Comparison of ENCODE assay signal across 25 mouse cellular contexts in the genomic region with DNA sequence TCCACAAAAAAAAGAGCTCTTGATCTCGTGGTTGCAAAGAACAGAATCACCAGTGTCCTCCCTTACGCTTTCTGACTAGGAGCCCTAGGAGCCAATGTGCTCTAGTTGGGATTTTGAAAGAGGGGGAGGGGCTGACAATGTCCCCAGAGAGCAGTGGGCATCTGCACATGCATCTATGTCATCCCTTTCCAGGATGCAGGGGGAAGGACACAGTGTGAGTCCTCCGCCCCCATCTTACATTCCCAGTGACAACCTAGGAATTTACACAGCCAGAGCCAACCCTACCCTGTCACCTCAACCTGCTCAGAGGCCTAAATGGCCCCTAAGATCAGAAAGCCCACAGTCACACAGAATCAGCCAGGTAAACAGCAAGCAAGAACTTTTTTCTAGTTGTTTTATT. TPM values are rescaled to one million over a fixed set of nuclear protein-coding genes. Genes with fewer than 3 reads are reported as not detected.
DNase-seq lines count a peak whose midpoint lies in the region; ATAC-seq and TF ChIP-seq lines count a peak whose summit lies in the region.
"Had no signal": no experiment of that assay in that cellular context is flagged by ENCODE, and none has a peak within 500 bp of the region (broad histone marks: within the 10 kb centered on the region; RNA-seq: fewer than 3 reads in every experiment).

No protein-coding gene starts in this region.

- DNase-seq in adrenal gland, postnatal 14 days: peak; percentile 7
- no peak for DNase-seq in adrenal gland, adult 2 months
- DNase-seq in midbrain, embryonic 11.5 days (ENCODE audit: low spot score, missing footprints): no peak
- no peak for DNase-seq in midbrain, embryonic 14.5 days
- DNase-seq in midbrain, postnatal 0 days (ENCODE audit: low spot score): no peak
- no peak for DNase-seq in heart, adult 9 months (ENCODE audit: low spot score in 2 of 2)
- no peak for DNase-seq in left cerebral cortex, adult 8-10 months (ENCODE audit: low spot score in 2 of 2)
- DNase-seq: cerebellum, adult 18-20 months; cerebellum, postnatal 14 days; gastrocnemius, postnatal 14 days; heart, adult 18-20 months; kidney, adult 18-20 months; kidney, postnatal 4 days; liver, embryonic 13.5 days; lung, adult 2 months; lung, postnatal 14 days; right cerebral cortex, adult 18-20 months; thymus, adult 18-20 months; thymus, postnatal 36 days had no signal

- 67% methylated on average over 3 of the region's 3 CpGs for WGBS in midbrain, embryonic 11.5 days
- 66% methylated on average over 3 of the region's 3 CpGs for WGBS in midbrain, embryonic 14.5 days
- 60% methylated on average over 3 of the region's 3 CpGs for WGBS in hindbrain, embryonic 13.5 days
- 67% methylated on average over 3 of the region's 3 CpGs for WGBS in midbrain, postnatal 0 days

- no peaks in the 10 kb centered on the region; the same call in none of the 2 replicates for H3K4me1 ChIP-seq in midbrain, embryonic 11.5 days (ENCODE audit: control insufficient read depth, insufficient read depth, low read length)
- H3K4me1 ChIP-seq in midbrain, embryonic 14.5 days (ENCODE audit: control insufficient read depth, insufficient read depth, low read length): peaks cover 10% of the 10 kb centered on the region; the same call in 1 of the 2 replicates
- peaks cover 15% of the 10 kb centered on the region for H3K4me1 ChIP-seq in hindbrain, embryonic 13.5 days (replicated peaks)
- H3K4me1 ChIP-seq in midbrain, postnatal 0 days (ENCODE audit: insufficient read depth, low read length): 0 out of 2 replicates have a peak, but pooled peaks cover 5% of the 10 kb centered on the region
- H3K4me1 ChIP-seq: stomach, embryonic 15.5 days had no signal

- no peak overlapping the region for H3K27ac ChIP-seq in midbrain, embryonic 11.5 days (ENCODE audit: low read depth, low read length)
- H3K27ac ChIP-seq in midbrain, embryonic 14.5 days (replicated peaks; ENCODE audit: low read depth, low read length): no peak overlapping the region
- H3K27ac ChIP-seq in hindbrain, embryonic 13.5 days: 0 out of 2 replicates have a peak overlapping the region, but pooled peaks have one; percentile 35
- 0 out of 2 replicates have a peak overlapping the region, but pooled peaks have one; percentile 9 for H3K27ac ChIP-seq in midbrain, postnatal 0 days (ENCODE audit: low read depth, low read length)
- H3K27ac ChIP-seq: embryonic facial prominence, embryonic 13.5 days; liver, embryonic 13.5 days; stomach, embryonic 15.5 days had no signal

- ATAC-seq in midbrain, embryonic 11.5 days (ENCODE audit: low FRiP score): peak; percentile 43; the same call in 1 of the 2 replicates
- no peak for ATAC-seq in midbrain, embryonic 14.5 days (ENCODE audit: low FRiP score, low TSS enrichment)
- ATAC-seq in hindbrain, embryonic 13.5 days (ENCODE audit: low FRiP score): no peak
- no peak for ATAC-seq in midbrain, postnatal 0 days (ENCODE audit: low FRiP score)
- ATAC-seq: Patski had no signal

- H3K9me3 ChIP-seq in midbrain, embryonic 11.5 days (ENCODE audit: control insufficient read depth, low read length): no peaks in the 10 kb centered on the region
- H3K9me3 ChIP-seq in midbrain, embryonic 14.5 days (ENCODE audit: control insufficient read depth, low read length): no peaks in the 10 kb centered on the region
- H3K9me3 ChIP-seq in hindbrain, embryonic 13.5 days: no peaks in the 10 kb centered on the region
- no peaks in the 10 kb centered on the region for H3K9me3 ChIP-seq in midbrain, postnatal 0 days (ENCODE audit: low read length)
- H3K9me3 ChIP-seq: embryonic facial prominence, embryonic 13.5 days; G1E; liver, embryonic 13.5 days; stomach, embryonic 15.5 days had no signal

- H3K9ac ChIP-seq in midbrain, embryonic 11.5 days (ENCODE audit: low read length): no peak overlapping the region
- no peak overlapping the region for H3K9ac ChIP-seq in midbrain, embryonic 14.5 days (replicated peaks; ENCODE audit: low read length)
- H3K9ac ChIP-seq in hindbrain, embryonic 13.5 days: no peak overlapping the region
- no peak overlapping the region for H3K9ac ChIP-seq in midbrain, postnatal 0 days (replicated peaks; ENCODE audit: low read length, poor library complexity, severe bottlenecking)
- H3K9ac ChIP-seq: embryonic facial prominence, embryonic 13.5 days; liver, embryonic 13.5 days; stomach, embryonic 15.5 days had no signal

- H3K27me3 ChIP-seq in midbrain, embryonic 11.5 days (ENCODE audit: control insufficient read depth, insufficient read depth, low read length): no peaks in the 10 kb centered on the region
- H3K27me3 ChIP-seq in midbrain, embryonic 14.5 days (ENCODE audit: control insufficient read depth, insufficient read depth, low read length): no peaks in the 10 kb centered on the region
- H3K27me3 ChIP-seq in hindbrain, embryonic 13.5 days: no peaks in the 10 kb centered on the region
- no peaks in the 10 kb centered on the region for H3K27me3 ChIP-seq in midbrain, postnatal 0 days (ENCODE audit: insufficient read depth, low read length)
- H3K27me3 ChIP-seq: embryonic facial prominence, embryonic 13.5 days; liver, embryonic 13.5 days; stomach, embryonic 15.5 days had no signal

- no peak overlapping the region for H3K4me2 ChIP-seq in midbrain, embryonic 11.5 days
- H3K4me2 ChIP-seq in midbrain, embryonic 14.5 days (ENCODE audit: low read length): no peak overlapping the region
- H3K4me2 ChIP-seq in hindbrain, embryonic 13.5 days: no peak overlapping the region
- H3K4me2 ChIP-seq in midbrain, postnatal 0 days (ENCODE audit: low read depth, low read length, poor library complexity, severe bottlenecking): no peak overlapping the region
- H3K4me2 ChIP-seq: embryonic facial prominence, embryonic 13.5 days; liver, embryonic 13.5 days; stomach, embryonic 15.5 days had no signal

- H3K4me3 ChIP-seq in midbrain, embryonic 11.5 days (ENCODE audit: low read depth, low read length): no peak overlapping the region
- no peak overlapping the region for H3K4me3 ChIP-seq in midbrain, embryonic 14.5 days (replicated peaks; ENCODE audit: low read depth, low read length)
- no peak overlapping the region for H3K4me3 ChIP-seq in hindbrain, embryonic 13.5 days
- H3K4me3 ChIP-seq in midbrain, postnatal 0 days (ENCODE audit: low read depth, low read length): no peak overlapping the region
- H3K4me3 ChIP-seq: embryonic facial prominence, embryonic 13.5 days; erythroblast, embryonic 14.5 days; liver, embryonic 13.5 days; stomach, embryonic 15.5 days had no signal

- no peaks in the 10 kb centered on the region for H3K36me3 ChIP-seq in midbrain, embryonic 11.5 days (ENCODE audit: control insufficient read depth, insufficient read depth, low read length)
- peaks cover 12% of the 10 kb centered on the region for H3K36me3 ChIP-seq in midbrain, embryonic 14.5 days (ENCODE audit: control insufficient read depth, insufficient read depth, low read length)
- H3K36me3 ChIP-seq in hindbrain, embryonic 13.5 days: peaks cover 42% of the 10 kb centered on the region
- peaks cover 35% of the 10 kb centered on the region for H3K36me3 ChIP-seq in midbrain, postnatal 0 days (ENCODE audit: insufficient read depth, low read length)
- H3K36me3 ChIP-seq: G1E; liver, embryonic 13.5 days; stomach, embryonic 15.5 days had no signal

- no peak for TF ChIP-seq CTCF in midbrain, postnatal 0 days (IDR thresholded peaks at IDR 0.05)

RNA-seq across cellular contexts. Expression of a gene that starts 15.5 kb away (rescaled TPM):
- 99.4 and 106 TPM in 2 replicates for total RNA-seq in adrenal gland, postnatal 14 days (2021)
- total RNA-seq in adrenal gland, adult 2 months (2021): 10 to 100 TPM; 71.0 to 99.9 TPM
- 44.9 and 47.5 TPM in 2 replicates for polyA plus RNA-seq in adrenal gland, adult 2 months (2012; rRNA removed)
- polyA plus RNA-seq in midbrain, embryonic 11.5 days (2014; fragmentation: Nextera tagmentation; extraction: Ambion mirVana): 36.4 and 39.6 TPM in 2 replicates
- polyA plus RNA-seq in midbrain, embryonic 14.5 days (2014; fragmentation: Nextera tagmentation; extraction: Ambion mirVana): 63.8 and 66.2 TPM in 2 replicates
- 70.5 TPM in 2 replicates for polyA plus RNA-seq in hindbrain, embryonic 13.5 days (2015; fragmentation: Nextera tagmentation; extraction: Ambion mirVana)
- total RNA-seq in midbrain, postnatal 0 days (2014; rRNA removed): 73.2 and 78.9 TPM in 2 replicates
- polyA plus RNA-seq in midbrain, postnatal 0 days (2015; fragmentation: Nextera tagmentation; extraction: Ambion mirVana): 52.9 and 53.1 TPM in 2 replicates
- total RNA-seq in left cerebral cortex, adult 8-10 months (2022): 10 to 100 TPM; 53.0 to 56.3 (median 53.8) TPM

RNA-seq across cellular contexts. Expression of a gene that starts 34.2 kb away (rescaled TPM):
- 87.3 and 118 TPM in 2 replicates for total RNA-seq in adrenal gland, postnatal 14 days (2021)
- 100 to 1,000 TPM in 1 of 2 experiments, 10 to 100 TPM in 1; 91.8 to 146 TPM for total RNA-seq in adrenal gland, adult 2 months (2021)
- polyA plus RNA-seq in adrenal gland, adult 2 months (2012; rRNA removed): 62.4 and 91.3 TPM in 2 replicates
- 10.3 and 10.5 TPM in 2 replicates for polyA plus RNA-seq in midbrain, embryonic 11.5 days (2014; fragmentation: Nextera tagmentation; extraction: Ambion mirVana)
- 78.0 and 105 TPM in 2 replicates for polyA plus RNA-seq in midbrain, embryonic 14.5 days (2014; fragmentation: Nextera tagmentation; extraction: Ambion mirVana)
- 73.7 and 80.0 TPM in 2 replicates for polyA plus RNA-seq in hindbrain, embryonic 13.5 days (2015; fragmentation: Nextera tagmentation; extraction: Ambion mirVana)
- total RNA-seq in midbrain, postnatal 0 days (2014; rRNA removed): 315 and 318 TPM in 2 replicates
- polyA plus RNA-seq in midbrain, postnatal 0 days (2015; fragmentation: Nextera tagmentation; extraction: Ambion mirVana): 205 and 226 TPM in 2 replicates
- total RNA-seq in left cerebral cortex, adult 8-10 months (2022): 100 to 1,000 TPM; 331 to 359 (median 336) TPM

Comparison
In these comparisons a context has a peak if more than half of its experiments do, and no peak if none do; other contexts are left out.
1. H3K27ac ChIP-seq: peak in hindbrain, embryonic 13.5 days (single experiment) and midbrain, postnatal 0 days (single experiment); none in midbrain, embryonic 11.5 days (single experiment) and midbrain, embryonic 14.5 days (single experiment).